Comparison of ENCODE assay signal across 11 mouse cellular contexts in genomic region chr3:99240213-99240720, GRCm38 (mm10). TPM values are rescaled to one million over a fixed set of nuclear protein-coding genes. Genes with fewer than 3 reads are reported as not detected.
DNase-seq lines count a peak whose midpoint lies in the region; ATAC-seq lines count a peak whose summit lies in the region.
"Had no signal": no experiment of that assay in that cellular context is flagged by ENCODE, and none has a peak within 500 bp of the region (broad histone marks: within the 10 kb centered on the region; RNA-seq: fewer than 3 reads in every experiment).

Gene Tbx15 (plus strand): TSS chr3:99240381.

- WGBS in lung, embryonic 16.5 days, result under 1% methylated on average over 19 of the region's 20 CpGs
- WGBS in forebrain, embryonic 12.5 days, result under 1% methylated on average over 16 of the region's 20 CpGs
- 0% methylated on average over 19 of the region's 20 CpGs for WGBS in neural tube, embryonic 15.5 days

- H3K9me3 ChIP-seq in lung, embryonic 16.5 days (ENCODE audit: control insufficient read depth, low read length), result no peaks in the 10 kb centered on the region
- no peaks in the 10 kb centered on the region for H3K9me3 ChIP-seq in forebrain, embryonic 12.5 days
- no peaks in the 10 kb centered on the region for H3K9me3 ChIP-seq in neural tube, embryonic 15.5 days (replicated peaks)
- H3K9me3 ChIP-seq: liver, embryonic 13.5 days had no signal

- no peaks in the 10 kb centered on the region for H3K36me3 ChIP-seq in lung, embryonic 16.5 days (ENCODE audit: control insufficient read depth, insufficient read depth, low read length)
- H3K36me3 ChIP-seq in forebrain, embryonic 12.5 days (replicated peaks), result no peaks in the 10 kb centered on the region
- H3K36me3 ChIP-seq in neural tube, embryonic 15.5 days, result no peaks in the 10 kb centered on the region
- H3K36me3 ChIP-seq: liver, embryonic 13.5 days had no signal

- H3K27ac ChIP-seq in lung, embryonic 16.5 days (ENCODE audit: low read length), result no peak within 1 kb of the TSS
- no peak within 1 kb of the TSS for H3K27ac ChIP-seq in forebrain, embryonic 12.5 days
- H3K27ac ChIP-seq in neural tube, embryonic 15.5 days (replicated peaks), result no peak within 1 kb of the TSS
- H3K27ac ChIP-seq: liver, embryonic 13.5 days had no signal

- H3K4me3 ChIP-seq in lung, embryonic 16.5 days (ENCODE audit: low read length), result peak within 1 kb of the TSS; percentile 30
- H3K4me3 ChIP-seq in forebrain, embryonic 12.5 days (replicated peaks), result peak within 1 kb of the TSS; percentile 20
- peak within 1 kb of the TSS; percentile 2; the same call in 1 of the 2 replicates for H3K4me3 ChIP-seq in neural tube, embryonic 15.5 days (replicated peaks)
- H3K4me3 ChIP-seq: erythroblast, embryonic 14.5 days; liver, embryonic 13.5 days had no signal

- H3K9ac ChIP-seq in lung, embryonic 16.5 days (ENCODE audit: low read length), result no peak within 1 kb of the TSS
- H3K9ac ChIP-seq in forebrain, embryonic 12.5 days, result no peak within 1 kb of the TSS
- no peak within 1 kb of the TSS for H3K9ac ChIP-seq in neural tube, embryonic 15.5 days (replicated peaks)
- H3K9ac ChIP-seq: liver, embryonic 13.5 days had no signal

- peaks cover 8% of the 10 kb centered on the region; the same call in 1 of the 2 replicates for H3K4me1 ChIP-seq in lung, embryonic 16.5 days (replicated peaks; ENCODE audit: control insufficient read depth, insufficient read depth, low read length)
- H3K4me1 ChIP-seq in forebrain, embryonic 12.5 days, result peaks cover 9% of the 10 kb centered on the region; the same call in 1 of the 2 replicates
- H3K4me1 ChIP-seq in neural tube, embryonic 15.5 days, result peaks cover 9% of the 10 kb centered on the region; the same call in 1 of the 2 replicates
- H3K4me1 ChIP-seq: liver, embryonic 13.5 days had no signal

- peaks cover 86% of the 10 kb centered on the region for H3K27me3 ChIP-seq in lung, embryonic 16.5 days (ENCODE audit: control insufficient read depth, insufficient read depth, low read depth, low read length)
- H3K27me3 ChIP-seq in forebrain, embryonic 12.5 days, result peaks cover 95% of the 10 kb centered on the region
- H3K27me3 ChIP-seq in neural tube, embryonic 15.5 days (replicated peaks), result peaks cover 95% of the 10 kb centered on the region

- no peak for ATAC-seq in lung, embryonic 16.5 days (ENCODE audit: low read depth)
- ATAC-seq in forebrain, embryonic 12.5 days (ENCODE audit: low FRiP score), result no peak
- ATAC-seq in inflammation-experienced regulatory T-cells, adult 6 months, result peak; percentile 16
- ATAC-seq in neural tube, embryonic 15.5 days (ENCODE audit: low FRiP score), result no peak

- H3K4me2 ChIP-seq in lung, embryonic 16.5 days (ENCODE audit: low read depth, low read length), result peak within 1 kb of the TSS; percentile 41
- peak within 1 kb of the TSS; percentile 22 for H3K4me2 ChIP-seq in forebrain, embryonic 12.5 days
- H3K4me2 ChIP-seq in neural tube, embryonic 15.5 days, result peak within 1 kb of the TSS; percentile 9; the same call in 1 of the 2 replicates
- H3K4me2 ChIP-seq: liver, embryonic 13.5 days had no signal

- DNase-seq in lung, postnatal 10 days, result no peak
- no peak for DNase-seq in frontal cortex, postnatal 25 days (ENCODE audit: low spot score in 2 of 2)
- no peak for DNase-seq in urinary bladder, adult 2 months (ENCODE audit: low spot score)
- DNase-seq in adipocyte (ENCODE audit: low spot score), result no peak
- DNase-seq: liver, embryonic 13.5 days; right cerebral cortex, postnatal 14 days had no signal

RNA-seq across cellular contexts. Expression of gene Tbx15, which starts in this region (rescaled TPM):
- 0.24 and 0.47 TPM in 2 replicates for polyA plus RNA-seq in lung, embryonic 16.5 days (2015; fragmentation: Nextera tagmentation; extraction: Ambion mirVana)
- 2.4 and 2.6 TPM in 2 replicates for polyA plus RNA-seq in forebrain, embryonic 12.5 days (2016; fragmentation: Nextera tagmentation; extraction: Ambion mirVana)
- polyA plus RNA-seq in inflammation-experienced regulatory T-cells, adult 6 months (2017; shearing (Covaris generic)), result not detected
- polyA plus RNA-seq in neural tube, embryonic 15.5 days (2015; fragmentation: Nextera tagmentation; extraction: Ambion mirVana), result 0.19 and 0.29 TPM in 2 replicates
- polyA plus RNA-seq in urinary bladder, adult 2 months (2012; rRNA removed), result 0.25 and 0.29 TPM in 2 replicates
- polyA plus RNA-seq: erythroblast, embryonic 14.5 days had no signal

Comparison
In these comparisons a context has a peak if more than half of its experiments do, and no peak if none do; other contexts are left out.
1. Peak in ATAC-seq in inflammation-experienced regulatory T-cells, adult 6 months; RNA of the gene not detected or under 1 TPM.